Mouse (Mus musculus): ENCODE measurements around the gene Tspyl3. TPM values are rescaled to one million over a fixed set of nuclear protein-coding genes. Genes with fewer than 3 reads are reported as not detected.

Tspyl3 gene
- polyA plus RNA-seq, 1 experiment from 2014 or later: 7.4 TPM

Other genes starting within 250 kb of the Tspyl3 start
- gene Pdrg1, start 210.0 kb downstream of the Tspyl3 start, polyA plus RNA-seq (2014; fragmentation: Nextera tagmentation; extraction: Ambion mirVana): 71.1 and 96.5 TPM in 2 replicates
- 0.45 and 0.81 TPM in 2 replicates for gene Xkr7, start 193.6 kb downstream of the Tspyl3 start, polyA plus RNA-seq (2014; fragmentation: Nextera tagmentation; extraction: Ambion mirVana)
- gene Ccm2l, start 159.5 kb downstream of the Tspyl3 start, polyA plus RNA-seq (2014; fragmentation: Nextera tagmentation; extraction: Ambion mirVana): 2.1 and 2.2 TPM in 2 replicates
- gene Hck, start 117.0 kb downstream of the Tspyl3 start, polyA plus RNA-seq (2014; fragmentation: Nextera tagmentation; extraction: Ambion mirVana): 2.0 and 2.4 TPM in 2 replicates
- gene Tm9sf4, start 64.1 kb downstream of the Tspyl3 start, polyA plus RNA-seq (2014; fragmentation: Nextera tagmentation; extraction: Ambion mirVana): 77.9 and 82.9 TPM in 2 replicates
- gene Plagl2, start 16.0 kb upstream of the Tspyl3 start, polyA plus RNA-seq (2014; fragmentation: Nextera tagmentation; extraction: Ambion mirVana): 26.9 and 27.1 TPM in 2 replicates
- gene Pofut1, start 16.1 kb upstream of the Tspyl3 start, polyA plus RNA-seq (2014; fragmentation: Nextera tagmentation; extraction: Ambion mirVana): 6.0 and 8.4 TPM in 2 replicates
- gene Kif3b, start 66.0 kb upstream of the Tspyl3 start, polyA plus RNA-seq (2014; fragmentation: Nextera tagmentation; extraction: Ambion mirVana): 8.2 and 9.4 TPM in 2 replicates
- gene Asxl1, start 120.4 kb upstream of the Tspyl3 start, polyA plus RNA-seq (2014; fragmentation: Nextera tagmentation; extraction: Ambion mirVana): 19.0 and 21.0 TPM in 2 replicates